In the genomic region with DNA sequence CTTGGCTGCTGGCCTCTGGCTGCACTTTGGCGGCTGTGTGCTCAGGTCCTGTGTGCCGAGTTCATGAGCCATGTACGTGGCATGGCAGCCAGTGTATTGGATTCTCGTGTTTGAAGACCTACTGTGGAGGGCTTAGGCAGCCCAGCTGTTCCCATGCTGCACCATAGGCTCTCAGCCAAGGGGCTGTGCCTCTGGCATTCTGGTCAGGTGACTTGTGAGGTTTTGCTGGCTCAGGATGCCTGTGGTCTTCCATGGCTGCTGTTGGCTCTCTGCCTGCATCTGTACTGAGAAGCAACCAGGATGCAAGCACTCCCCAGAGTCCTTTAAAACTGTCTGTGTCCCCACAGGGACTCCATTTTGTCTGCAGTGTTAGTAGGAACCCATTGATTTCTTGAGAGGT, we compare ENCODE assay signal across 8 mouse cellular contexts. TPM values are rescaled to one million over a fixed set of nuclear protein-coding genes. Genes with fewer than 3 reads are reported as not detected.
DNase-seq lines count a peak whose midpoint lies in the region; ATAC-seq and TF ChIP-seq lines count a peak whose summit lies in the region.

No protein-coding gene starts in this region.

- H3K9ac ChIP-seq in lung, embryonic 14.5 days, result no peak overlapping the region
- no peak overlapping the region for H3K9ac ChIP-seq in heart, postnatal 0 days (replicated peaks; ENCODE audit: low read depth, low read length)
- no peak overlapping the region for H3K9ac ChIP-seq in limb, embryonic 13.5 days

- no peak overlapping the region; the same call in 1 of the 2 replicates for H3K27ac ChIP-seq in lung, embryonic 14.5 days (ENCODE audit: low read depth)
- no peak overlapping the region for H3K27ac ChIP-seq in heart, postnatal 0 days (ENCODE audit: low read depth)
- H3K27ac ChIP-seq in limb, embryonic 13.5 days, result no peak overlapping the region

- TF ChIP-seq CTCF in lung, embryonic 14.5 days (IDR thresholded peaks at IDR 0.05; ENCODE audit: low read depth), result no peak
- no peak for TF ChIP-seq CTCF in heart, postnatal 0 days (IDR thresholded peaks at IDR 0.05; ENCODE audit: low read depth)

- DNase-seq in lung, embryonic 14.5 days, result peak; percentile 70
- DNase-seq in lung, postnatal 14 days, result no peak
- no peak for DNase-seq in heart, postnatal 0 days (ENCODE audit: low spot score)
- DNase-seq in layer of hippocampus, postnatal 36 days, result no peak
- no peak for DNase-seq in adrenal gland, adult 18-20 months (ENCODE audit: low spot score in 2 of 2)
- DNase-seq in layer of hippocampus, adult 9-10 months (ENCODE audit: low spot score), result no peak

- H3K36me3 ChIP-seq in lung, embryonic 14.5 days (ENCODE audit: insufficient read depth), result no peaks in the 10 kb centered on the region
- H3K36me3 ChIP-seq in heart, postnatal 0 days (replicated peaks; ENCODE audit: control insufficient read depth, insufficient read depth, low read length), result no peaks in the 10 kb centered on the region
- H3K36me3 ChIP-seq in limb, embryonic 13.5 days, result no peaks in the 10 kb centered on the region; the same call in 1 of the 2 replicates

- H3K4me1 ChIP-seq in lung, embryonic 14.5 days (ENCODE audit: insufficient read depth), result peaks cover 16% of the 10 kb centered on the region; the same call in 1 of the 2 replicates
- peaks cover 8% of the 10 kb centered on the region; the same call in 1 of the 2 replicates for H3K4me1 ChIP-seq in heart, postnatal 0 days (ENCODE audit: control insufficient read depth, insufficient read depth)
- peaks cover 48% of the 10 kb centered on the region for H3K4me1 ChIP-seq in limb, embryonic 13.5 days

- H3K27me3 ChIP-seq in lung, embryonic 14.5 days (ENCODE audit: insufficient read depth, low read length), result no peaks in the 10 kb centered on the region
- H3K27me3 ChIP-seq in heart, postnatal 0 days (ENCODE audit: control insufficient read depth, insufficient read depth, low read length), result no peaks in the 10 kb centered on the region
- no peaks in the 10 kb centered on the region for H3K27me3 ChIP-seq in limb, embryonic 13.5 days

- no peaks in the 10 kb centered on the region for H3K9me3 ChIP-seq in lung, embryonic 14.5 days (ENCODE audit: low read depth, low read length)
- no peaks in the 10 kb centered on the region for H3K9me3 ChIP-seq in heart, postnatal 0 days (replicated peaks; ENCODE audit: control insufficient read depth, low read length)
- H3K9me3 ChIP-seq in limb, embryonic 13.5 days, result no peaks in the 10 kb centered on the region

- WGBS in lung, embryonic 14.5 days, result 41% methylated on average over 4 of the region's 4 CpGs
- 54% methylated on average over 4 of the region's 4 CpGs for WGBS in heart, postnatal 0 days
- 62% methylated on average over 4 of the region's 4 CpGs for WGBS in limb, embryonic 13.5 days

- H3K4me2 ChIP-seq in lung, embryonic 14.5 days, result no peak overlapping the region
- H3K4me2 ChIP-seq in heart, postnatal 0 days (ENCODE audit: low read depth, low read length), result no peak overlapping the region
- H3K4me2 ChIP-seq in limb, embryonic 13.5 days (replicated peaks), result no peak overlapping the region

- peak; percentile 42; the same call in 1 of the 2 replicates for ATAC-seq in lung, embryonic 14.5 days (ENCODE audit: insufficient read depth)
- peak; percentile 12 for ATAC-seq in activated CD4-positive, CD25-positive, alpha-beta regulatory T cell, adult 4 months
- ATAC-seq in heart, postnatal 0 days (ENCODE audit: insufficient read depth, low read depth), result peak; percentile 55; the same call in 1 of the 2 replicates
- ATAC-seq in limb, embryonic 13.5 days (ENCODE audit: low FRiP score, low read depth), result peak; percentile 60; the same call in 1 of the 2 replicates

- H3K4me3 ChIP-seq in lung, embryonic 14.5 days (ENCODE audit: low read depth, low read length), result no peak overlapping the region
- no peak overlapping the region for H3K4me3 ChIP-seq in heart, postnatal 0 days (ENCODE audit: low read depth, low read length)
- no peak overlapping the region for H3K4me3 ChIP-seq in limb, embryonic 13.5 days

- no peak for TF ChIP-seq EP300 in heart, postnatal 0 days (IDR thresholded peaks at IDR 0.05; ENCODE audit: low read depth)

RNA-seq across cellular contexts. Expression of a gene that starts 33.0 kb away (rescaled TPM):
- polyA plus RNA-seq in lung, embryonic 14.5 days (2014; fragmentation: Nextera tagmentation; extraction: Ambion mirVana), result 0.09 and 0.34 TPM in 2 replicates
- under 1 TPM; 0.70 to 0.97 TPM for polyA plus RNA-seq in activated CD4-positive, CD25-positive, alpha-beta regulatory T cell, adult 4 months (2017; shearing (Covaris generic))
- 1.5 TPM in 1 of 2 replicates, not detected in the other for total RNA-seq in heart, postnatal 0 days (2014; rRNA removed; ENCODE audit: low replicate concordance)
- polyA plus RNA-seq in heart, postnatal 0 days (2015; fragmentation: Nextera tagmentation; extraction: Ambion mirVana), result 0.10 and 0.11 TPM in 2 replicates
- 4.2 and 5.4 TPM in 2 replicates for polyA plus RNA-seq in limb, embryonic 13.5 days (2015; fragmentation: Nextera tagmentation; extraction: Ambion mirVana)
- total RNA-seq in layer of hippocampus, postnatal 36 days (2021), result under 1 TPM; 0.27 to 0.30 TPM
- total RNA-seq in adrenal gland, adult 18-20 months (2021), result 1 to 10 TPM in 1 of 2 experiments, not detected in 1; 1.0 TPM
